Mouse (Mus musculus): ENCODE measurements around the gene Madcam1.

Gene Madcam1

DNA sequence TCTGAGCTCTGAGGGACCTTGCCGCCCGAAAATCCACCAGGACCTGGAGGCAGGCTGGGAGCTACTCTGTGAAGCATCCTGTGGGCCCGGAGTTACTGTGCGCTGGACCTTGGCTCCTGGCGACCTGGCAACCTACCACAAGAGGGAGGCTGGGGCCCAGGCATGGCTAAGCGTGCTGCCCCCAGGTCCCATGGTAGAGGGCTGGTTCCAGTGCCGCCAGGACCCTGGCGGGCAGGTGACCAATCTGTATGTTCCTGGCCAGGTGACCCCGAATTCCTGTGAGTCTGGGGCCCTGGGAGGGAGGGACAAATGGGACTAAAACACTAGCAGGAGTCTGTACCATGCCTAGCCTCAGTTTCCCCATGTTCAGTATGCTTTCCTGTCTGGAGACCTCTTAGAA, 2.1 kb downstream of the Madcam1 start:
- in situ Hi-C loops (cut with MboI, MseI), result no loop called here

DNA sequence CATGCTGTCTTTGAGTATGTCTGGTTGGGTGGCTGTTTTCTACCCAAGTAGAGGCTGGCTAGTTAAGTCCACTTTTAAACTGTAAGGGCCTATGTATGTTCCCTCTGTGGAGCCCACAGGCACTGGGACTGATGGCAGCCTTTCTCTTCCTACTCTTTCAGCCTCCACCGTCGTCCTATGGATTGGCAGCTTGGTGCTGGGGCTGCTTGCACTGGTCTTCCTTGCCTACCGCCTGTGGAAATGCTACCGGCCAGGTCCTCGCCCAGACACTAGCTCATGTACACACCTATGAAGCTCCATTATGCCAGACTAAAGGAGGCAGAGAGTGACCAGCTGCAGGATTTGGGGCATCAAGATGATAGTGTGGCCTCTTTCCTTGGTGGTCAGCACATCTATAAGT, 3.7 kb downstream of the Madcam1 start:
- in situ Hi-C loops (cut with MboI, MseI), result no loop called here

DNA sequence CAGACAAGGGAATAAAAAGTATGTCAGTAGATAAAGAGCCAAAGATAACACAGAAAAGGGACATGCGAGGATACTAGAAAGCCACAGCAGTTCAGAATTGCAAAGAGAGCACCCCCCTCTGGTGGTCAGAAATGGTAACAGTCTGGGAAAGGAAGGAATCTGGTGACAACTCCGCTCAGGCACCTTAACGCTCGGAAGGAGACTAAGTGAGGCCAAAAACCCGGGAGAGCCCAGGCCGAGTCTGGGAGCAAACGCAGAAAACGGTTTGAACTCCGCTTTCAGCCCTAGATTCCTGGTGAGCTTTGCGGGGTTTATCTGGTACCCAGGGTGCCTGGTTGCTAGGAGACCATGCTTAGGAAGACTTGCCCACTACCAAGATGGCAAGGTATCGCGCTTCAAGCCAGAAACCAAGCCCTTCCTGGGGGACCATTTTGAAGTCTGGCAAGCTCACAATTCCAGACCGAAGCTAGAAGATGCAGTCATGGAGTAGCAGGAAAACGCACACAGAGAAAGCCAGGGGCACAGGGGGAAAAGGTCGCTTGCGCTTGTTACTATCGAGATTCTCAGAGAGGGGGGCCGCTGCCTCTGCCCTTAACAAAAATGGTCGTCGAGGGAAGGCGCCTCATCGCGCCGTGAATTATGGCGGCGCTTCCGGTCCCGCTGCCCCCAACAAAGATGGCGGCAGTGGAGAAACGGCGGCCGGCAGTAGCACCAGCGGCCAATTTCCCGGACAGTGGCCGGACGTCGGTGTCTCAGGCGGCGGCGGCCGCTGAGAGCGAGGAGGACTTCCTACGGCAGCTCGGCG, 4.6 kb downstream of the Madcam1 start, which contains the start of gene Tpgs1:
Gene Tpgs1 (plus strand): TSS at position 599 of the 805 bp plus-strand sequence.
- in situ Hi-C loops (cut with MboI, MseI), result no loop called here

DNA sequence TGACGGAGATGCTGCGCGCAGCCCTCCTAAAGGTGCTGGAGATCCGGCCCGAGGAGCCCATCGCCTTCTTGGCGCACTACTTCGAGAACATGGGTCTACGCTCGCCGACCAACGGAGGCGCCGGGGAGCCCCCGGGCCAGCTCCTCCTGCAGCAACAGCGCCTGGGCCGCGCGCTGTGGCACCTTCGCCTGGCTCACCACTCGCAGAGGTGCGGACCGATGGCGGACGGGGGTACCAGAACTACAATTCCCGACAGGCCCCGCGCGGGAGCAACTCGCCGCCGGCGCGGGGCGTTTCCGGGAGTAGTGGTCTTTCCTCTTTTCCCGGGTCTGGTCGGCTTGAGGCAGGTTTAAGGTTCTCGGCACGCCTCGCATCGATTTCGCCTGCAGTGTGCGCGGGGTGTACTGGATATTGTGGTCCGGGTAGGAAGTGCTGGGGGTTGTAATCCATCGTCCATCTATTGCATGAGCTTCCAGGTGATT, 5.3 kb downstream of the Madcam1 start:
- in situ Hi-C loops (cut with MboI, MseI), result no loop called here

DNA sequence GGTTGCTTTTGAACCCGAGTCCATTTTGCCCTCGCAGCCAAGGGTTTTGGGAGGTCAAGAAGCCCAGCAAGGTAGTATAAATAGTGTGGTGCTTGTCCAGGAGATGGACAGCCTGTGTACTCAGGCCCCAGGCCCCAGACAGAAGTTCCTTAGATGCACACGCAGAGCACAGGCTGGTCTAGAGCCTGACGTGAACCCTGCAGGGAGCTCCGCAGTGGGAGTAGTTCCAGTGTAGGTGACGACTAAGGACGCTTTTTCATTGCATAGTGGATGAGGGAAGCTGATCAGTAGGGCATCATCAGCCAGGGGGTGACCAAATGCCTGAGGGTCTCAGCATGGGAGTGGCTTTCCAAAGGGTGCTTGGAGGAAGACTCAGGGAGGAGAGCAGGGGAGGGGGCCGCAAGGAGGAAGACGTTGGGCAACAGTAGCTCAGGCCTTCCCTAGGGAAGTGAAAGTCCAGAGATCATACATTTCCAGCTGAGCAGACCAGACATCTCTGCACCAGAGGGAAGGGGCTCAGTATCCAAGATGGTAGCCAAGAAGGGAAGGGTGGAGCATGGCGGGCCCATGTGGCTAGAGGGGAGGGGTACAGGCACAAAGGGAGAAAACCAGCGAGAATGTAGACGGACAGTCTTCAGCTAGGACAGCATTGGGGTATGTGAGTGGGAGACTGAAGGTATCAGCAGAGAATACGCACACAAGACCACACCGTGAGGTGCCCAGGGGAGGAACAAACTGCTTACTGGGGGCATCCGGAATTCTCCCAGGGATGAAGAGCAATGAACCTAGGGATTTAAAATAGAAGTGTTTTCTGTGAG, 5.9 kb downstream of the Madcam1 start:
- in situ Hi-C loops (cut with MboI, MseI), result no loop called here

DNA sequence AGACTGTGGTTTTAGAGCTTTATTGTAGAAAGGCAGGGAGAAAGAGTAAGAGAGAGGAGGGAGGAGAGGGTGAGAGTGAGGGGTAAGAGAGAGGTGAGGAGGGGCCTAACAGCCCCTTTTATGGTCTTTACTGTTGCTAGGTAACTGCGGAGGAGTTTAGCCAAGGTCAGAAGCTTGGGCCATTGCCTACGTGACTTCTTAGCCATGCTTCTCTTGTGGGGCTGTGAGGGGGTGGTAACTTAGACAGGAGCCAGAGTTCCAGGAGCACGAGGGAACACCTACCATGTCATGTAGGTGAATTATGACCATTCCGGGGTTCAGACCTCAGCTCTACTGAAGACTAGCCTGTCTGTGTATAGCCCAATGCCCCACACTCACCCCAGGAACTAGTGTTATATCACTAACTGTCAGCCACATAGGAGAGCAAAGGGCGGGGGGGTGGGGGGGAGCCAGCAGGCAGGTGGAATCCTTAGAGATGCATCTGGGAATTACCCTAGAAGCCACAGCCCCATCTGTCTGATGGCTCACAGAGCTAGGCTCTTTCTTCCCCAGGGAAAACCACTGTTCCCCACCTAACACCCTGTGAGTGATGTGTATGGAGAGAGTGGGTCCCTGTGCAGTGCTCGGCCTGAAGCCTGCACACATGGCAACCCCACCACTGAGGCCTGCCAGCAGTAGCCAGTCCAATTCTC, 7.2 kb downstream of the Madcam1 start:
- in situ Hi-C loops (cut with MboI, MseI), result no loop called here

DNA sequence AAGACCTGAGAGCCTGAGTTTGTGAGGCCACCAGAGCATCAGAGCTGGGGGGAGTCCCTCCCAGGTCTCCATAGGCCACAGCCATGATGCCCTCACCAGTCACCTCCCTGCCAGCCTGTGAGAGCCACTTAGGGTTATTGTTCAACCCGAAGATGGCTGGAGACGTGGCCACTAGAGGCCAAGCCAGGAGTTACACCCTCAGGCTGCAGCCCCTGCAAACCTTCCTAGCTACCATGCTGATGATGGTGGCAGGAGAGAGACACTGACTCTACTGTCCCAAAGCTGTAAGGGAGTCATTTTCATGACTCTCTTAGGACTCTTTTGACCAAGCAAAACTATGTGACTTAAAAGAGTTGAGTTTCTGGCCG, 7.7 kb downstream of the Madcam1 start:
- in situ Hi-C loops (cut with MboI, MseI), result no loop called here

DNA sequence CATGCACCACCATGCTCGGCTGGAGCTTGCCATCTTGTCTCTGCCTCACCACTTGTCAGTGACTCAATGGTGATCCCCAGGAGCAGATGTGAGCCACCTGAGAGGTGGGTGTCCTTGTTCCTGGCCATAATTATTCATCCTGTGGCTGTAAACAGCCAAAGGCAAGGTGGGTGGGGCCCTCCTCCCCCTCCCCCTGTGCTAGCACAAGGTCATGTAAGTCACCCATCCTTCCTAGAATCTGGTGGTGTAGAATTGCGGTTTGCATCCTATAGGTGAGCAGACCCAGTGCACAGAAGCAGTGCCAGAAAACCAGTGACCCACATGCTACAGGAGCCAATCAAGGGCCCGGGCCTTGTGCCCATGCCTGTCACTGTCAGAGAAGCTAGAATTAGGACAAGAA, 8.7 kb downstream of the Madcam1 start:
- in situ Hi-C loops (cut with MboI, MseI), result no loop called here

DNA sequence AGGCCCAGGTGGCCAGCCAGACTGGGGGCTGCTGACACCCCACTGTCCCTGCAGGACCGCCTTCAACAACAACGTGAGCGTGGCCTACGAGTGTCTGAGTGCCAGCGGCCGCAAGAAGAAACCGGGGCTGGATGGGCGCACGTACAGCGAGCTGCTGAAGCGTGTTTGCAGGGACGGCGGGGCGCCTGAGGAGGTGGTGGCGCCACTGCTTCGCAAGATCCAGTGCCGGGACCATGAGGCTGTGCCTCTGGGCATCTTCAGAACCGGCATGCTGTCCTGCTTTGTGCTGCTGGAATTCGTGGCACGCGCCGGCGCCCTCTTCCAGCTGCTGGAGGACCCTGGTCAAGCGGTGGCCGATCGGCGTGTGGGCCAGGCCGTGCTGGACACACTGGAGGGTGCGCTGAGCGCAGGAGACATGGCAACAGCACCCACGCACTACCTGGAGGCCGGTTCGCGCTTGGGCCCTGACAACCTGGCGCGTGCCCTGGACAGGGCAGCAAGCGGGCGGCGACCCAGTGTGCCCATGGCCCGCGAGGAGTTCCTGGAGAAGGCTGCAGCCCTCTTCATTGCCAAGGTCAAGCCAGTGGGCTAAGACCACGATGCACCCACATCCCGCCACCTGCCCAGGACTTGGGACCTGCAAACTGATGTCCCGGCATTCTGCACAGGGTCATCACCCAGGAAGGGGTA, 11.1 kb downstream of the Madcam1 start:
- in situ Hi-C loops (cut with MboI, MseI), result no loop called here

DNA sequence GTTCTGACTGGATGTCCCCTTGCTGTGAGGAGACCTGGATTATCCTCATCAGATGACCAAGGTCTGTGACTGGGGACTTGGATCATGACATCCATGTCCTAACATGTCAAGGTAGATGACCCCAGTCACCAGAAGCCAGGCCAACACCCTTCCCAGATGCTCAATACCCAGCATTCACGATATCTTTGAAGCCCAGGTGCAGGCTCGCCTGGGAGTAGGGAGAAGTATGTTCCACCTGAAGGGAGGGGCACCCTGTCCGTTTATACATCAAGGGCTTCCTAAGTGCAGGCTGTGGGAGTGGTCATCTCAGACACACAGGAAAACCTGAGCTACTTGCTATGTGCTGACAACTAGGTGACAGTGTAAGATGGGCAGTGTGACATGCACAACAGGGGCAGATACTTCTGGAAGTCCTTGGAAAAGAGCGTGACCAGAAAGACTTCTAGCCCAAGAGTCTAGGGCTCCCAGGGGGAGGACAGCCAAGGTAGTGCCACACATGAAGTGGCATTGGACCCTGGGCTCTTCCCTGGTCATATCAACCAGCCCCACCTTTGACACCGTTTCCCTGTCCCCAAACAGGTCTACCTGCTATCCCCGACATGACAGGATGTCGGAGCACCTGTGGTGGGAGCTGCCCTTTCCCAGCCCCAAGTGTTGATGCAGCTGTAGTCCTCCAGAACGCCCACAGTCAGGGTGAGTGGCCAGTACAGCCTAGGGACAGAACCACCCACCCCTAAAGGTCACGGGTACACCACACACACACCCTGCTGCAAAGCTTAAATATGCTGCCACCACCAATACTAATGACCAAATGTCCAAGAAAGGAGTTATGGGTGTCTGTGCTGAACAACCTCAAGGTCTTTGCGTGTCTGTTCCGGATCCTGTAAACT, 16.5 kb downstream of the Madcam1 start:
- in situ Hi-C loops (cut with MboI, MseI), result no loop called here

DNA sequence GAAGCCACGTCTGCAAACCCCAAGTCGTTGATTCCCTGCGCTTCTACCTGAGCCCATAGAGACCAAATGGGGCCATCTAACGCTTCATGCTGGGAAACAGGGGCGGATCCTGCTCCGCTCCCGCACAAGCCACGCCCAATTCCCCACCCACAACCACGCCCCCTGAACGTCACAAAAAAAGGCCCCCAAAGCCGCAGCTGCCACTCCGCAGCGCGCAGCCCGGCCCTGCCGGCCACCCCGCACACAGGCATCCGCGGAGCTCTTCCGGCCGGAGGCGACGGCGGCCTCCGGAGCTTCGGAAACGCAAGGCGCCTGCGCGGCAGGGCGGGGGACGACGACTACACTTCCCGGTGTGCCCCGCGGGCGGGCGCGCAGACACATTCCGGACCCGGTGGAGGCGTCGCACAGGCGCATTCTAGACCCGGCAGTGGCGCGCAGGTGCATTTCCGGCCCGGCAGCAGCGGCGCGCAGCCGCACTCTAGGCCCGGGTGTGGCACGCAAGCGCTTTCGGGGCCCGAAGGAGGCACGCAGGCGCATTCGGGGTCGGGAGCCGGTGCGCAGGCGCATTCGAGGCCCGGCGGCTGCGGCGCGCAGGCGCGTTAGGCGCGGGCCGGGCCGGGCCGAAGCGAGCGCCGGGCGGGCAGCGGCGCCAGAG, 17.4 kb downstream of the Madcam1 start, which contains the start of gene Cdc34:
Gene Cdc34 (plus strand): TSS at position 605 of the 655 bp plus-strand sequence.
- in situ Hi-C loops (cut with MboI, MseI), result no loop called here

DNA sequence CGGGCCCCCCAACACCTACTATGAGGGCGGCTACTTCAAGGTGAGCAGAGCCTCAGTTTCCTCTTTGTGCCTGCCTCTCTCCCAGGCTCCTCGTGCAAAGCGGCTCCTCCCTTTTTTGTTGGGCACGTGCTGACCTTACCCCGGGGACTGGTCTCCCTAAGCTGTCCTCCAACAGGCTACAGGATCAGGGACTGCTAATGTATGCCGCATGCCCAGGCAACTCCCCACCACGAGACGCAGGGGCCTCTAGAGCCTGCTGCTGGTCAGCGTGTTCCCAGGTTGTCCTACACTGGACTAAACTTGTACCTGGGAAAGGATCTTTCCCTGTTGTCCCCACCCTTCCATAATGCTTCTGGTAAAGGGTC, 18.2 kb downstream of the Madcam1 start:
- in situ Hi-C loops (cut with MboI, MseI), result no loop called here

DNA sequence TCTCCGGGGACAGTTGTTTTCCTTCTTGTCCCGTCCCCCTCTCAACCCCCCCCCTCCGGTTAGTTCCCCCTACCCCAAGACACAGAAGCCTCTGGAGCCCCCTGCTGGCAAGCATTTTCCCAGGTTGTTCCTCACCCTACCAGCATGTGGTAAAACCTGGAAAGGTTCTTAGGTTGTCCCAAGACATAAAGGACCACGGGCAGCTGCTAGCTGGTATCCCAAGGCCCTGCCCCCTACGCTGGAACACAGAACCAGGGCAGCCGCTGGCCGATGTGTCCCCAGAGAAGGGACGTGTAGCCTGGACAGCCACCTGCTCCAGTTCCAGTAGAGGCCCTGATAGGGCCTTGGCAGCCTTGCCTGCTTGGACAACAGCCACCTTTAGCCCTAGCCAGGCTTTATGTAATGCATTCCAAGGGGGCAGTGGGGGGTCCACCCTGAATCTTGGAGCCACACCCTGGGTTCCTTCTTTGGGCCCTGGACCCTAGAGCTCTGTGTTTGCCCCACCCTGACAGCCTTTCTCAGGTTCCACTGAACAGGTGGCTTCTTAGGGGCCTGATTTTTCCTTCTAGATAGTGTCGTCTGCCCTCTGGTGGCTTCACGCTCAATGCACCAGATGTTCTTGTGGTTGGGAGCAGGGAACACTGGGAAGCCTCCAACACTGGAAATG, 18.7 kb downstream of the Madcam1 start:
- in situ Hi-C loops (cut with MboI, MseI), result no loop called here

DNA sequence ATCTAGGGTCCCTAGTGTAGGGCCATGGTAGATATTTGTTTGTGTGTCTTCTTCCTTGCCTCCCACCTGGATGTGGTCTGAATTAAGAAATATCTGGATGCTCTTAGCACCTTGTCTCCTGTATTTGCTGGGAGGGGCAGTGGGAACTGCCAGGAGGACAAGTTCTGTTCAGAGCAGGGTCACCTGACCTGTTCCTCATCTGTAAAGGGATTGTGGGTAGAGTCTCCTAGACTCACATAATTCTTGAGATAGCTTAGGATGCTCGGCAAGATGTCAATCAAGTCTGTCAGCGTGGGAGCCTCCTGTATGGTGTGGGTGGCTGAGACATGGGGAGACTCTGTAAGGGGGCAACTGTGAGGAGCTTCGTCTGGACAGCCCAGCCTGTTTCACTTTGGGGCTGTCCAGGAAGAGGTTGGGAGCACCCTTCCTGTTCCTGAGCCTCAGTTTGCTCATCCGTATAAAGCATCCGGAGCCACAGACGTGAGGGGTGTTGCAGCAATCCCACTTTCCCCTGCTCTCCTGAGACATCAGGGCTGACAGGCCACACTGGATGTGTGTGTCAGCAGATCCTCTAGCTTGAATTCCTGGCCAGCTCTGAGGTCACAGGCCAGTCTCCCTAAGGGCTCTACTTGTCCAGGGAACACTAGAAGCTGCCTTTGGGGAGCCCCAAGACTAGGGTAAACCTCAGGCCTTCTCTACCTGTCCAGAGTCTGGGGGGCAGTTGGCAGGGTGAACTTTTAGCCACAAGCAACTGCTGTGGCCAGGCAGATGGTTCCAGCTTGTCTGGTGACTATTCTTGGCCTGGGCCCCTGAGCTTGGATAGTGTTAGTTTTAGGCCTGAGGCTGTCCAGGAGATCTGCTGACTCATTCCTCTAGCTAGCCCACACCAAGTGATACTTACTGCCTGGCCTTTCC, 19.6 kb downstream of the Madcam1 start:
- in situ Hi-C loops (cut with MboI, MseI), result no loop called here

DNA sequence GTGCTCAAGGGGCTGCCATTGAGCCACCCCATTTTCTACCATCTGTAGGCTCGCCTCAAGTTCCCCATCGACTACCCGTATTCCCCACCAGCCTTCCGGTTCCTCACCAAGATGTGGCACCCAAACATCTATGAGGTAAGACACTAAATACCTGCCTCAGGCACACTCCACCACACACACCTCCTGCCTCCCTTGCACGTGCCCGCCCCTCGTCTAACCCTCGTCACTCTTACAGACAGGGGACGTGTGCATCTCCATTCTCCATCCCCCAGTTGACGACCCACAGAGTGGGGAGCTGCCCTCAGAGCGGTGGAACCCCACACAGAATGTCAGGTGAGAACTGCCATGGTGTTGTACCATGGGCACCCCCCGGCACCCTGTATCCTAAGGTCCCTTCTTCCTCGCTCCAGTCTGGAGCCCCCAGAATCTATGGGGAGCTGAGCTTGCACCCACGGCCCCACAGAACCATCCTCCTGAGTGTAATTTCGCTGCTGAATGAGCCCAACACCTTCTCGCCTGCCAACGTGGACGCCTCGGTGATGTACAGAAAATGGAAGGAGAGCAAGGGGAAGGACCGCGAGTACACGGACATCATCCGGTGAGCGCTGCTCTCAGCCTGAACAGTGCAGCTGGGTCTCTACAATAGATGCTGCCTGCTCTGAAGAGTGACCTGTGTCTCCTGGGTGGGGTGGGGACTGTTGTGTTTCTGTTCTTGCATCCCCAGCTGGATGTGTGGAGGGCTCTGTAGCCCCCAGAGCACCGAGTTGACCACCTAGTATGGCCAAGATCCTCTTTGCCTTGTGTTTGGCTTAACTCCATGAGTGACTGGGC, 20.6 kb downstream of the Madcam1 start:
- in situ Hi-C loops (cut with MboI, MseI), result no loop called here

DNA sequence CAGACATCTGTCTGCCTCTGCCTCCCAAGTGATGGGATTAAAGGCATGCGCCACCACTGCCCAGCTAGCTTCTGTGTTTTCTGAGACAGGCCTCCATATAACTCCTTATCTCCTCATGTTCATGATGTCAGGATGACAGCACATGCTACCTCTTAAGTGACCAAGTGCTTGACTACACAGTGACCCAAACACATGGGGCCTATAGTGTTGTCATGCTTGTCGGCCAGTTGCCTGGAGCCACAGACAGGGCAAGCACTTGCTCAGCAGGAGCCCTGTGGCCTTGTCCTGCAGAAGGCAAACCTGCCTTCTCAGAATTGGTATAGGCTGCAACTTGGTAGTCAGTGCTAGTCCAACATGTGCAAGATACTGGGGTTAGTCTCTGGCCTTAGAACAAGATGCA, 21.9 kb downstream of the Madcam1 start:
- in situ Hi-C loops (cut with MboI, MseI), result no loop called here

DNA sequence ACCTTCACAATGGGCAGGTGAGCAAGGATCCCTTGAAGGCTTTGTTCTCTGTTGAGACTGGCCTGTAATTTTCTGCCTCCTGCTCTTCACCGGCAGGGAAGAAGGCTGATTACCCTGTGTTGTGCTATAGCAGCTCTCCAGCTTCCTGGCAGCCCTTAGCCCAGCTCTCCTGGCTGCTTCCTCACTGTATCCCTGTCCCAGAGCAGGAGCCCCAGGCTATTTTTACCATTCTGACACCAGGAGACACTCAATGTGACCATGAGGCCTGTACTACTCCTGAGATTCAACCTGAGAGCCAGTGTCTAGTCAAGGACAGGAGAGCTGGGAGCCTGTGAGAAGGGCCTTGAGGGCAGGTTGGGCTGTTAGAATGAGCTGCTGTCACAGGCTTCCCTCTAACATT, 22.3 kb downstream of the Madcam1 start:
- in situ Hi-C loops (cut with MboI, MseI), result no loop called here

DNA sequence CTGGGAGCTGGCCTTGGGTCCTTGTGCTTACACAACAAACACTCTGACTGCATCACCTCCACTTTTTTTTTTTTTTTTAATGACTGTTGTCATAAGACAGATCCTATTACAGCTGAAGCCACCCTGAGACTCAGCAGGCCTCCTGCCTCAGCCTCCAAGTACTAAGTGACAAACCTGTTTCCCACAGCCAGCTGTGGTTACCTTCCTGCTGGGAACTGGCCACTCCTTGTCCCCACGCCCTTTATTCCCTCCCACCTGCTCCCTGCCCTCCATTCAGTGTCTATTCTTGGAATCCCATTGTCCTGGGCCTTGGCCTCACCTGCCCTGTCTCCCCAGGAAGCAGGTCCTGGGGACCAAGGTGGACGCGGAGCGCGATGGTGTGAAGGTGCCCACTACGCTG, 23.2 kb downstream of the Madcam1 start:
- in situ Hi-C loops (cut with MboI, MseI), result no loop called here

Measured in T-helper 1 cell (primary cell).